Mouse (Mus musculus): Measurements from ENCODE around the gene Myadml2. TPM values are rescaled to one million over a fixed set of nuclear protein-coding genes. Genes with fewer than 3 reads are reported as not detected.

Myadml2 gene
- 1.1 and 2.4 TPM in 2 replicates for polyA plus RNA-seq (2015; fragmentation: Nextera tagmentation; extraction: Ambion mirVana)

GRCm38 (mm10) chr11:120648001-120648476, at the start of gene Myadml2:
Gene Myadml2 (minus strand): TSS chr11:120648158.
- H3K27ac ChIP-seq (ENCODE audit: low read depth, low read length): no peak within 1 kb of the TSS
- peaks cover 9% of the 10 kb centered on the region for H3K4me1 ChIP-seq (ENCODE audit: control insufficient read depth, insufficient read depth, low read depth, low read length)
- H3K4me3 ChIP-seq (ENCODE audit: low read length): peak within 1 kb of the TSS; percentile 32
- peak within 1 kb of the TSS; percentile 48 for H3K9ac ChIP-seq (ENCODE audit: low read depth, low read length)
- H3K36me3 ChIP-seq (ENCODE audit: control insufficient read depth, insufficient read depth, low read length): no peaks in the 10 kb centered on the region
- H3K4me2 ChIP-seq (ENCODE audit: low read length): peak within 1 kb of the TSS; percentile 53
- H3K9me3 ChIP-seq (ENCODE audit: control insufficient read depth, low read length): no peaks in the 10 kb centered on the region
- no peak for ATAC-seq
- peaks cover 3% of the 10 kb centered on the region; the same call in 1 of the 2 replicates for H3K27me3 ChIP-seq (replicated peaks; ENCODE audit: control insufficient read depth, insufficient read depth, low read length)
- WGBS: 9% methylated on average over 13 of the region's 13 CpGs

DNA sequence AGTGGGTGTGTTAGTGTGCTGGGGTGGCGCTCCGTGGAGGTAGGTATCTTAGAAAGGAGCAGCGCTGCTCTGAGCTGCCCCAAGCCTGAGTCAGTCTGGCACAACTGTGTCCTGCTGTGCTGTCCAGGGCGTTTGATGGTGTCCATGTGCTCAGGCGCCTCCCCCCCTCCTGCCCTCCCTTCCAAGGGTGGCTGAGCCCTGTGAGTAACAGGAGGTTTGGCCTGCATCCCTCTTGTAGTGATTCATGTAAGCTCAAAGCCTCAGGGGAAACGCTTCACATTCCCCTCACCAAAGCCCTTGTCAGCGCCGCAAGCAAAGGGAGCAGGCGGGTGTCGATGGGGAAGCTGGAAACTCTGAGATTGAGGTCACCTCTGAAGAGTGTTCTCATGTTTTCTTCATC, 49.8 kb upstream of the Myadml2 start:
- 79% methylated on average over 10 of the region's 10 CpGs for WGBS
- no peaks in the 10 kb centered on the region for H3K9me3 ChIP-seq (ENCODE audit: control insufficient read depth, low read length)
- H3K36me3 ChIP-seq (ENCODE audit: control insufficient read depth, insufficient read depth, low read length): peaks cover 13% of the 10 kb centered on the region
- no peak for ATAC-seq
- H3K9ac ChIP-seq (ENCODE audit: low read depth, low read length): no peak overlapping the region
- no peak overlapping the region for H3K4me3 ChIP-seq (ENCODE audit: low read length)
- no peak overlapping the region for H3K4me2 ChIP-seq (ENCODE audit: low read length)
- no peaks in the 10 kb centered on the region for H3K4me1 ChIP-seq (ENCODE audit: control insufficient read depth, insufficient read depth, low read depth, low read length)
- no peaks in the 10 kb centered on the region for H3K27me3 ChIP-seq (replicated peaks; ENCODE audit: control insufficient read depth, insufficient read depth, low read length)
- no peak overlapping the region for H3K27ac ChIP-seq (ENCODE audit: low read depth, low read length)

GRCm38 (mm10) chr11:120696568-120696967, 48.6 kb upstream of the Myadml2 start:
- no peaks in the 10 kb centered on the region for H3K4me1 ChIP-seq (ENCODE audit: control insufficient read depth, insufficient read depth, low read depth, low read length)
- peaks cover 7% of the 10 kb centered on the region; the same call in 1 of the 2 replicates for H3K36me3 ChIP-seq (ENCODE audit: control insufficient read depth, insufficient read depth, low read length)
- no peak for ATAC-seq
- H3K27ac ChIP-seq (ENCODE audit: low read depth, low read length): no peak overlapping the region
- H3K27me3 ChIP-seq (replicated peaks; ENCODE audit: control insufficient read depth, insufficient read depth, low read length): no peaks in the 10 kb centered on the region
- WGBS: 91% methylated on average over 6 of the region's 6 CpGs
- no peak overlapping the region for H3K4me2 ChIP-seq (ENCODE audit: low read length)
- H3K9me3 ChIP-seq (ENCODE audit: control insufficient read depth, low read length): no peaks in the 10 kb centered on the region
- no peak overlapping the region for H3K4me3 ChIP-seq (ENCODE audit: low read length)
- no peak overlapping the region for H3K9ac ChIP-seq (ENCODE audit: low read depth, low read length)

DNA sequence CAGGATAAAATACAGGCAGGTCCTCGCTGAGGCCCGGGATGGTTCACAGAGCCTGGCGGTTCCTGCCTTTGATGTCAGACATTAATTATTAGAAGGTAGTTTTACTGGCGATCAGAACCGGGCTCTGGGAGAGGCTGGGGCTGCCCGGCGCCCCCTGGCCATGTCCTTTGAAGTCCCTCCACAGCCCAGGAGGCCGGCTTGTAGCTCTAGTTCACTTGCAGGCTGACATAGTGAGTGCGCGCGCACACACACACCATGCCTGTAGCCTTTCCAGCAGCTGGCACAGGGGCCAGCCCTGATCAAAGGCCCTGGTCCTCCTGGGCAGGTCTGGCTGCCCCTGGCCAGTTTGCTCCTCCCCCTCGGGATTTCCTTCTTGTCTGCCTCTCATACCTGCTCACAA, 47.7 kb upstream of the Myadml2 start:
- Histone ChIP-seq H3K4me1 (ENCODE audit: control insufficient read depth, insufficient read depth, low read depth, low read length) (no peaks in the 10 kb centered on the region), H3K36me3 (ENCODE audit: control insufficient read depth, insufficient read depth, low read length) (peaks cover 5% of the 10 kb centered on the region; the same call in 1 of the 2 replicates), H3K9me3 (ENCODE audit: control insufficient read depth, low read length) (no peaks in the 10 kb centered on the region), H3K4me2 (ENCODE audit: low read length) (no peak overlapping the region), H3K4me3 (ENCODE audit: low read length) (no peak overlapping the region), H3K27me3 (replicated peaks; ENCODE audit: control insufficient read depth, insufficient read depth, low read length) (no peaks in the 10 kb centered on the region), H3K9ac (ENCODE audit: low read depth, low read length) (no peak overlapping the region), H3K27ac (ENCODE audit: low read depth, low read length) (no peak overlapping the region)
- peak; percentile 27; the same call in 1 of the 2 replicates for ATAC-seq
- 41% methylated on average over 12 of the region's 12 CpGs for WGBS

GRCm38 (mm10) chr11:120695184-120695583, 47.2 kb upstream of the Myadml2 start:
- Histone ChIP-seq H3K27ac (ENCODE audit: low read depth, low read length) (no peak overlapping the region), H3K4me1 (ENCODE audit: control insufficient read depth, insufficient read depth, low read depth, low read length) (no peaks in the 10 kb centered on the region), H3K9ac (ENCODE audit: low read depth, low read length) (no peak overlapping the region), H3K27me3 (replicated peaks; ENCODE audit: control insufficient read depth, insufficient read depth, low read length) (no peaks in the 10 kb centered on the region), H3K4me3 (ENCODE audit: low read length) (no peak overlapping the region), H3K4me2 (ENCODE audit: low read length) (no peak overlapping the region), H3K36me3 (ENCODE audit: control insufficient read depth, insufficient read depth, low read length) (peaks cover 5% of the 10 kb centered on the region; the same call in 1 of the 2 replicates), H3K9me3 (ENCODE audit: control insufficient read depth, low read length) (no peaks in the 10 kb centered on the region)
- peak; percentile 81 for ATAC-seq
- 9% methylated on average over 4 of the region's 4 CpGs for WGBS

- Histone ChIP-seq H3K27me3 (replicated peaks; ENCODE audit: control insufficient read depth, insufficient read depth, low read length) (no peaks in the 10 kb centered on the region), H3K36me3 (ENCODE audit: control insufficient read depth, insufficient read depth, low read length) (peaks cover 10% of the 10 kb centered on the region), H3K9ac (ENCODE audit: low read depth, low read length) (no peak overlapping the region), H3K27ac (ENCODE audit: low read depth, low read length) (no peak overlapping the region), H3K4me2 (ENCODE audit: low read length) (no peak overlapping the region), H3K9me3 (ENCODE audit: control insufficient read depth, low read length) (no peaks in the 10 kb centered on the region), H3K4me3 (ENCODE audit: low read length) (no peak overlapping the region), H3K4me1 (ENCODE audit: control insufficient read depth, insufficient read depth, low read depth, low read length) (no peaks in the 10 kb centered on the region)
- ATAC-seq: no peak
- 59% methylated on average over 3 of the region's 3 CpGs for WGBS
Measured at GRCm38 (mm10) chr11:120693461-120693860, 45.5 kb upstream of the Myadml2 start.

DNA sequence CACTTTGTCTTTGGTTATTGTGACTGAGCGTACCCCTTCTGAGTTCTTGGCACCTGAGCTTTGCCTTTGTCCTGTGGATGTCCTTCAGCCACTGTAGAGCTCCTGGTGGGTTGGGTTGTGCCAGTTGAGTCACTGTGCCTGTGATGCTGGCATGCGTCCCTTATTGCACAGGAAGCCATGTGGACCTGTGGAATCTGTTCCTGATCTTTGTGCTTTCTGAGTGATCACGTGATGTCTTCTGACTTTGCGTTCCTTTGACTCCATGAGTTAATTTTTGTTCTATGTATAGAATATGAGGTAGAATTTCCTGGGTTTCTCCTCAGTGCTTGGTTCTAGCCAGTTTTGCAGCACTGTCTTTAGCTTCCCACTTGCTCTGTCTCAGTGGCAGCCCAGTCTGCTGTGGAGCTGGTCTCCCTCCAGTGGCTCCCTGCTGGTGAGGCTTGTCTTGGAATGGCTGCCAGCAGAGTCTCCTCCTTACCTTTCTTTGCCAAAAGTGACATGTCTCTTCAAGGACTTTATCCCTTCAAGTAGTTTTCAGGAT, 44.6 kb upstream of the Myadml2 start:
- no peak overlapping the region for H3K4me2 ChIP-seq (ENCODE audit: low read length)
- H3K4me3 ChIP-seq (ENCODE audit: low read length): no peak overlapping the region
- H3K4me1 ChIP-seq (ENCODE audit: control insufficient read depth, insufficient read depth, low read depth, low read length): no peaks in the 10 kb centered on the region
- WGBS: 94% methylated on average over 4 of the region's 4 CpGs
- ATAC-seq: no peak
- no peaks in the 10 kb centered on the region for H3K9me3 ChIP-seq (ENCODE audit: control insufficient read depth, low read length)
- no peaks in the 10 kb centered on the region for H3K27me3 ChIP-seq (replicated peaks; ENCODE audit: control insufficient read depth, insufficient read depth, low read length)
- no peak overlapping the region for H3K9ac ChIP-seq (ENCODE audit: low read depth, low read length)
- no peak overlapping the region for H3K27ac ChIP-seq (ENCODE audit: low read depth, low read length)
- peaks cover 10% of the 10 kb centered on the region for H3K36me3 ChIP-seq (ENCODE audit: control insufficient read depth, insufficient read depth, low read length)

- Histone ChIP-seq H3K36me3 (ENCODE audit: control insufficient read depth, insufficient read depth, low read length) (peaks cover 11% of the 10 kb centered on the region), H3K9ac (ENCODE audit: low read depth, low read length) (no peak overlapping the region), H3K27me3 (replicated peaks; ENCODE audit: control insufficient read depth, insufficient read depth, low read length) (no peaks in the 10 kb centered on the region), H3K27ac (ENCODE audit: low read depth, low read length) (no peak overlapping the region), H3K4me2 (ENCODE audit: low read length) (no peak overlapping the region), H3K4me3 (ENCODE audit: low read length) (no peak overlapping the region), H3K9me3 (ENCODE audit: control insufficient read depth, low read length) (no peaks in the 10 kb centered on the region), H3K4me1 (ENCODE audit: control insufficient read depth, insufficient read depth, low read depth, low read length) (no peaks in the 10 kb centered on the region)
- 63% methylated on average over 3 of the region's 3 CpGs for WGBS
- ATAC-seq: no peak
Measured at GRCm38 (mm10) chr11:120689365-120689764, 41.4 kb upstream of the Myadml2 start.

DNA sequence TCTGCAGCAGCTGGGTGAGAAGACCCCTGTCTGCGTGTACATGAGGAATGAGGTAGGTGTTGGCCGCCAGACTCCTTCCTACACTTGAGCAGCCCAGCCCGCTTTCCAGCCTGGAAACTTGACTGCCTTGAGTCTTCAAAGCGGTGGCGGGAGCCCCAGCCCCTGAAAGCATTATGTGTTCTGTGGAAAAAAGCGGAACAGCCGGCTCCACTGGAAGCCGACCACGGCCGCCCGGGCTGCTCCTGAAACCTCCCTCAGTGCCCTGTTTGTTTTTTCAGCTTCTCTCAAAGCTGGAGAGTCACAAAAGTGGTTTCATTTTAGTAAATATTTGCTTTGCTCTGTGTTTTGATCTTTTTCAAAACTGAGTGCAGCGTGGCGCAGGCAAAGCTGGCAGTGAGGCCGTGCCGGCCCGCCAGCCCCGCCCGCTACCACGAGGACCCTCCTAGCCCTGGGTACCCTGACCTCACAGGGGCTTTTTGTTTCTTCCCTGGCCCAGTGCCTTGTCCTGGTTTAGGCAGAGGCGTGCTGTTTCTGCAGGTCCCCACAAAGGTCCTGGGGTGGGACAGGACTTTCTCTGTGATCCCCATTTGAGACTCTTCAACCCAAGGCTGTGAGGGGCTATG, 38.8 kb upstream of the Myadml2 start:
- Histone ChIP-seq H3K4me1 (ENCODE audit: control insufficient read depth, insufficient read depth, low read depth, low read length) (no peaks in the 10 kb centered on the region), H3K9me3 (ENCODE audit: control insufficient read depth, low read length) (no peaks in the 10 kb centered on the region), H3K27ac (ENCODE audit: low read depth, low read length) (peak overlapping the region; percentile 20; the same call in 1 of the 2 replicates), H3K4me2 (ENCODE audit: low read length) (no peak overlapping the region), H3K9ac (ENCODE audit: low read depth, low read length) (no peak overlapping the region), H3K27me3 (replicated peaks; ENCODE audit: control insufficient read depth, insufficient read depth, low read length) (no peaks in the 10 kb centered on the region), H3K36me3 (ENCODE audit: control insufficient read depth, insufficient read depth, low read length) (peaks cover 8% of the 10 kb centered on the region), H3K4me3 (ENCODE audit: low read length) (no peak overlapping the region)
- no peak for ATAC-seq
- WGBS: 77% methylated on average over 20 of the region's 20 CpGs

Measured in hindbrain, embryonic 16.5 days (tissue).